Mouse (Mus musculus): ENCODE data around the gene Eif2b2.

Gene Eif2b2

GRCm38 (mm10) chr12:85219236-85219904 lies at the start of gene Eif2b2:
Eif2b2 (plus strand) TSS chr12:85219481.
- DNase-seq (ENCODE audit: low spot score in 2 of 2): peak; percentile 94 to 96

- no peak for DNase-seq (ENCODE audit: low spot score in 2 of 2)
Observed at GRCm38 (mm10) chr12:85169877-85170276, 49.4 kb upstream of the Eif2b2 start.

GRCm38 (mm10) chr12:85170284-85170947 lies 48.9 kb upstream of the Eif2b2 start:
- DNase-seq (ENCODE audit: low spot score in 2 of 2): no peak

GRCm38 (mm10) chr12:85170948-85171307 lies 48.4 kb upstream of the Eif2b2 start:
- DNase-seq (ENCODE audit: low spot score in 2 of 2): no peak

- no peak for DNase-seq (ENCODE audit: low spot score in 2 of 2)
Observed at GRCm38 (mm10) chr12:85174016-85174415, 45.3 kb upstream of the Eif2b2 start.

- no peak for DNase-seq (ENCODE audit: low spot score in 2 of 2)
Observed at GRCm38 (mm10) chr12:85175087-85175675, 44.1 kb upstream of the Eif2b2 start.

- no peak for DNase-seq (ENCODE audit: low spot score in 2 of 2)
Observed at GRCm38 (mm10) chr12:85175926-85176845, 43.1 kb upstream of the Eif2b2 start.

GRCm38 (mm10) chr12:85176846-85177523 lies 42.3 kb upstream of the Eif2b2 start:
- DNase-seq (ENCODE audit: low spot score in 2 of 2): no peak

GRCm38 (mm10) chr12:85177740-85178239 lies 41.5 kb upstream of the Eif2b2 start, which contains the start of gene Pgf:
Pgf (minus strand) TSS chr12:85177790.
- DNase-seq (ENCODE audit: low spot score in 2 of 2): no peak

GRCm38 (mm10) chr12:85178294-85178693 lies 41.0 kb upstream of the Eif2b2 start:
- no peak for DNase-seq (ENCODE audit: low spot score in 2 of 2)

- DNase-seq (ENCODE audit: low spot score in 2 of 2): no peak
Observed at GRCm38 (mm10) chr12:85181475-85182344, 37.6 kb upstream of the Eif2b2 start.

GRCm38 (mm10) chr12:85182345-85182643 lies 37.0 kb upstream of the Eif2b2 start:
- no peak for DNase-seq (ENCODE audit: low spot score in 2 of 2)

- DNase-seq (ENCODE audit: low spot score in 2 of 2): no peak
Observed at GRCm38 (mm10) chr12:85182898-85183297, 36.4 kb upstream of the Eif2b2 start.

GRCm38 (mm10) chr12:85184118-85184517 lies 35.2 kb upstream of the Eif2b2 start:
- DNase-seq (ENCODE audit: low spot score in 2 of 2): no peak

- no peak for DNase-seq (ENCODE audit: low spot score in 2 of 2)
Observed at GRCm38 (mm10) chr12:85185810-85186209, 33.5 kb upstream of the Eif2b2 start.

- no peak for DNase-seq (ENCODE audit: low spot score in 2 of 2)
Observed at GRCm38 (mm10) chr12:85186361-85186760, 32.9 kb upstream of the Eif2b2 start.

- DNase-seq (ENCODE audit: low spot score in 2 of 2): no peak
Observed at GRCm38 (mm10) chr12:85190290-85190689, 29.0 kb upstream of the Eif2b2 start.

- DNase-seq (ENCODE audit: low spot score in 2 of 2): no peak
Observed at GRCm38 (mm10) chr12:85192461-85193108, 26.7 kb upstream of the Eif2b2 start.

- DNase-seq (ENCODE audit: low spot score in 2 of 2): no peak
Observed at GRCm38 (mm10) chr12:85193146-85193545, 26.1 kb upstream of the Eif2b2 start.

Measured in frontal cortex, postnatal 25 days (tissue).